In the genomic region with DNA sequence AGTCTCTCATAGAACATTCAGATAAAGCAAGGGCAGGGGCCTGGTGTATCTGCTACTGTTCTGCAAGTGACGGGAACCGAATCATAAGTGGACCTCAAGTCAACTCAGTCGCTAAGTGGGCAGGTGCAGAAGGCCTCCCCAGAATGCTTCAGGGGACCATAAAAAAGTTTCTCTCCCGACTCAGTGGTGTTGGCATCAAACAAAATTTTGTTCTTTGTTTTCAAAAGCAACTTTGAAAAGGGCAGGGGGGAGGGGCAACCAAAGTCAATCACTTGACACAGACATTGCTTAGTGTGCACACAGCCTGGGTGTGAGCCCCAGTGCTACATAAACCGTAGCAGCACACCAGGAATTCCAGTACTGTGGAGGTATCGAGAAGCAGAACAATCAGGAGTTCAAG, we compare ENCODE assay signal across 20 mouse cellular contexts.
A peak's percentile ranks its signal among the peaks of the same experiment; 100 is the strongest.
DNase-seq lines count a peak whose midpoint lies in the region; ATAC-seq and TF ChIP-seq lines count a peak whose summit lies in the region.
"Had no signal": no experiment of that assay in that cellular context is flagged by ENCODE, and none has a peak within 500 bp of the region (broad histone marks: within the 10 kb centered on the region; RNA-seq: fewer than 3 reads in every experiment).

No protein-coding gene starts in this region.

- no peak overlapping the region for H3K9ac ChIP-seq in forebrain, embryonic 16.5 days (replicated peaks; ENCODE audit: low read depth, low read length)
- H3K9ac ChIP-seq: embryonic facial prominence, embryonic 13.5 days; forebrain, embryonic 13.5 days; heart, embryonic 15.5 days; hindbrain, embryonic 14.5 days had no signal

- TF ChIP-seq CTCF in spleen, adult 2 months (IDR thresholded peaks at IDR 0.05; ENCODE audit: extremely low read depth, insufficient read depth, insufficient read length, insufficient replicate concordance): no peak

- no peak overlapping the region for H3K4me3 ChIP-seq in spleen, adult 2 months (ENCODE audit: extremely low read depth, insufficient read depth, insufficient read length)
- H3K4me3 ChIP-seq in forebrain, embryonic 16.5 days (replicated peaks; ENCODE audit: low read length): no peak overlapping the region
- H3K4me3 ChIP-seq: embryonic facial prominence, embryonic 13.5 days; forebrain, embryonic 13.5 days; heart, adult 2 months; heart, embryonic 15.5 days; hindbrain, embryonic 10.5 days had no signal

- 71% methylated on average over 6 of the region's 6 CpGs for WGBS in spleen, adult 2 months
- WGBS in forebrain, embryonic 16.5 days: 73% methylated on average over 6 of the region's 6 CpGs

- H3K9me3 ChIP-seq in forebrain, embryonic 16.5 days (ENCODE audit: control insufficient read depth, low read length): no peaks in the 10 kb centered on the region
- H3K9me3 ChIP-seq: embryonic facial prominence, embryonic 13.5 days; forebrain, embryonic 13.5 days; heart, embryonic 15.5 days; hindbrain, embryonic 10.5 days had no signal

- H3K4me2 ChIP-seq in forebrain, embryonic 16.5 days (ENCODE audit: low read length): no peak overlapping the region
- H3K4me2 ChIP-seq: embryonic facial prominence, embryonic 13.5 days; forebrain, embryonic 13.5 days; heart, embryonic 11.5 days; heart, embryonic 15.5 days; hindbrain, embryonic 14.5 days had no signal

- no peak for ATAC-seq in forebrain, embryonic 16.5 days
- ATAC-seq in granulocyte monocyte progenitor cell, adult 5-6 weeks (replicated peaks; ENCODE audit: poor library complexity, severe bottlenecking): no peak
- ATAC-seq: activated CD4-positive, CD25-positive, alpha-beta regulatory T cell, adult 4 months; forebrain, embryonic 13.5 days had no signal

- H3K36me3 ChIP-seq in spleen, adult 2 months (ENCODE audit: control insufficient read depth, insufficient read depth, low read length): no peaks in the 10 kb centered on the region
- H3K36me3 ChIP-seq in forebrain, embryonic 16.5 days (ENCODE audit: control insufficient read depth, insufficient read depth): no peaks in the 10 kb centered on the region
- H3K36me3 ChIP-seq: embryonic facial prominence, embryonic 13.5 days; heart, embryonic 15.5 days; hindbrain, embryonic 10.5 days had no signal

- peak overlapping the region; percentile 61 for H3K27ac ChIP-seq in spleen, adult 2 months (ENCODE audit: insufficient read depth, low read length)
- no peak overlapping the region for H3K27ac ChIP-seq in forebrain, embryonic 16.5 days (ENCODE audit: low read length)
- H3K27ac ChIP-seq: embryonic facial prominence, embryonic 13.5 days; forebrain, embryonic 13.5 days; heart, embryonic 15.5 days; hindbrain, embryonic 10.5 days; hindbrain, embryonic 14.5 days had no signal

- H3K27me3 ChIP-seq in spleen, adult 2 months (ENCODE audit: control insufficient read depth, insufficient read depth, low read length): no peaks in the 10 kb centered on the region
- no peaks in the 10 kb centered on the region for H3K27me3 ChIP-seq in forebrain, embryonic 16.5 days (replicated peaks; ENCODE audit: control insufficient read depth, insufficient read depth, low read length)
- H3K27me3 ChIP-seq: embryonic facial prominence, embryonic 13.5 days; forebrain, embryonic 13.5 days; heart, embryonic 15.5 days had no signal

- no peak for TF ChIP-seq POLR2A in spleen, adult 2 months (IDR thresholded peaks at IDR 0.05; ENCODE audit: low read depth, low read length)

- DNase-seq in spleen, adult 2 months (ENCODE audit: low read depth in 1 of 2, low spot score in 2 of 2): no peak
- DNase-seq in spleen, adult 18-20 months: no peak
- peak; percentile 78 for DNase-seq in naive thymus-derived CD4-positive, alpha-beta T cell, adult 2 months (ENCODE audit: low read depth)
- DNase-seq in thymus, postnatal 14 days: peak; percentile 75
- no peak for DNase-seq in frontal cortex, postnatal 10 days (ENCODE audit: low spot score in 2 of 2)
- DNase-seq: adrenal gland, postnatal 14 days; cerebellum, adult 18-20 months; cerebellum, adult 9-11 months; cerebellum, postnatal 36 days; gastrocnemius, postnatal 36 days; heart, adult 2 months had no signal

- H3K4me1 ChIP-seq in spleen, adult 2 months (ENCODE audit: control insufficient read depth, insufficient read depth, insufficient read length): peaks cover 6% of the 10 kb centered on the region; the same call in 1 of the 2 replicates
- H3K4me1 ChIP-seq in forebrain, embryonic 16.5 days (replicated peaks; ENCODE audit: control insufficient read depth, insufficient read depth, low read length): no peaks in the 10 kb centered on the region
- H3K4me1 ChIP-seq: embryonic facial prominence, embryonic 13.5 days; forebrain, embryonic 13.5 days; hindbrain, embryonic 10.5 days had no signal

Comparison
In these comparisons a context has a peak if more than half of its experiments do, and no peak if none do; other contexts are left out.
1. DNase-seq: peak in naive thymus-derived CD4-positive, alpha-beta T cell, adult 2 months (single experiment) and thymus, postnatal 14 days (single experiment); none in spleen, adult 2 months (0 of 2), spleen, adult 18-20 months (0 of 2) and frontal cortex, postnatal 10 days (0 of 2).